Mouse (Mus musculus): ENCODE measurements at regions not wholly inside any gene's neighbourhood (a gene's known extent, or its start where the extent isn't known, plus 50 kb on each side); places are given as distances from the start of the nearest gene placed in this dataset.

DNA sequence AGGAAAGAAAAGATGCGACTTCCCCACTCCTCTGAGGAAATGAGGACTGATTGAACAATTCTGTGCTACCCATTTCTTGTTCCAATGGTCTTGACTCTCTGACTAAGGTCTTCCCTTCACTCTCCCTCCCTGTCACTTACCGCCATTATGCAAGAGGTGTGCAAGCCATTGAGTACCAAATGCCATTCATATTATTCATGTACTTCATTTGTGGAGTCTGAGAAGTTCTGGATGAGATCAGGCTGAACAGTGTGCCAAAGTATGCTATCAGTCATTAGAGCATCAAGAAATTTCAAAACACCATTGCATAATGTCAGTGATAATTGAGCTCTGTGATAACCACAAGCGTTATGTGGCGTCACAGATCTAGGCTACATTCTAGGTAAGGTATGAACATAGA lies 229.1 kb upstream of the Marcks start:
- TF ChIP-seq CTCF (IDR thresholded peaks at IDR 0.05; ENCODE audit: low read depth) (no peak), EP300 (IDR thresholded peaks at IDR 0.05; ENCODE audit: low read depth) (no peak)
